Mouse (Mus musculus) urinary bladder, postnatal 4 days (tissue): ENCODE measurements around the gene Tet2.
"Not testable (repeated sequence)": the region's sequence is repeated elsewhere in the genome, so short reads cannot be mapped to it uniquely, and the experiment has no call there.

ENCODE experiments used
- DNase-seq, 2 experiments: peaks; one replicate each; pipeline ENCODE4 v3.0.0; 2021 to 2022; ENCODE audit warnings: low spot score in 2 of 2

Gene Tet2

GRCm38 (mm10) chr3:133544551-133545303 is at the start of gene Tet2:
Gene Tet2, minus strand, starts transcription at chr3:133545139.
- DNase-seq = peak; percentile 61 to 68

DNA sequence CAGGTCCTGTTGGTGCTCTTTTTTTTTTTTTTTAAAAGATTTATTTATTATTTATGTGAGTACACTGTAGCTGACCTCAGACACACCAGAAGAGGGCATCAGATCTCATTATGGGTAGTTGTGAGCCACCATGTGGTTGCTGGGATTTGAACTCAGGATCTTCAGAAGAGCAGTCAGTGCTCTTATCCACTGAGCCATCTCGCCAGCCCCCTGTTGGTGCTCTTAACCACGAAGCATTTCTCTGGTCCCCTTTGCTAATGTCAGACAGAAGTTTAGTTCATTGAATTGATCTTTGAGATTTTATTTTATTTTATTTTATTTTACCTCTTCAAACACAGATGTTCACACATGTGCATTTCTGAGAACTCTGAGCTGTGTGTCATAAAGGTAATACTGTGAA is 48.1 kb upstream of the Tet2 start:
- DNase-seq = not testable (repeated sequence)

- DNase-seq = no peak
Measured at GRCm38 (mm10) chr3:133590506-133591152, 45.7 kb upstream of the Tet2 start.

DNA sequence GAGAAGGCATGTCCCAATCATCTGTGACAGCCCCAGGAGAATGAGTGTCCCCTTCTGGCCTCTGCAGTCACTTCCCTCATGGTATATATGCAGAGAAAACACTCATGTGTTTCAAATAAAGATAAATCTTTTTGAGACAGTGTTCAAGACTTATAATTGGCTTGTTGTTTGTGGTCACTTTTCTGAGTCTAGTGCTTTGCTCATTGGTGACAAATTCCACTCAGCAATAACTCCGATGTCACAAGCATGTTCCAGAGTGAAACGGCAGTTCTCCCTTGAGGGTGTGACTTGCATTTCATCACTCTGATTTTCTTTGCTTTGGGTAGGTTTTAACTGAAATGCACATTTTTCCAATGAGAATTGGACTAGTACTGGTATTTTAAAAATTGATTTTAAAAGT is 40.1 kb upstream of the Tet2 start:
- no peak for DNase-seq

GRCm38 (mm10) chr3:133583411-133584025 is 38.6 kb upstream of the Tet2 start:
- no peak for DNase-seq

GRCm38 (mm10) chr3:133582969-133583368 is 38.0 kb upstream of the Tet2 start:
- no peak for DNase-seq

DNA sequence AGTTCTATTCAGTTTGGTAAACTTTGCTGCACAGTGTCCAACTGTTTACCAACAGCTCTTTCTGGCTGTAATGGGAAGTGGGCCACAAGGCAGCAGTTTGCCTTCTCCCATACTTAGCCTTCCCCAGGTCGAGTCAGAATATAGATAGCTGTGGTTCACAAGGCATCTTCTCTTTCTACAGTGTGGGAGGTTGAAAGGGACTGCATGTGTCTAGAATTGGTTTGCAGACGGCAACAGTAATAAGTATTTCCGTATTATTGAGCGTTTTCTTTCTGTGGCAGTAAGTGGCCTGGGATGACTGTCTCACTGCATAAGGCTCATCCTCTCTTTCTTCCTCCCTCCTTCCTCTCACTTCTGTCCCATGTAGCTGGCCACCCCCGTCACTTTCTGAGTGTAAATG is 37.2 kb upstream of the Tet2 start:
- no peak for DNase-seq

GRCm38 (mm10) chr3:133581541-133581940 is 36.6 kb upstream of the Tet2 start:
- no peak for DNase-seq

- DNase-seq = no peak
Measured at GRCm38 (mm10) chr3:133579671-133580070, 34.7 kb upstream of the Tet2 start.

DNA sequence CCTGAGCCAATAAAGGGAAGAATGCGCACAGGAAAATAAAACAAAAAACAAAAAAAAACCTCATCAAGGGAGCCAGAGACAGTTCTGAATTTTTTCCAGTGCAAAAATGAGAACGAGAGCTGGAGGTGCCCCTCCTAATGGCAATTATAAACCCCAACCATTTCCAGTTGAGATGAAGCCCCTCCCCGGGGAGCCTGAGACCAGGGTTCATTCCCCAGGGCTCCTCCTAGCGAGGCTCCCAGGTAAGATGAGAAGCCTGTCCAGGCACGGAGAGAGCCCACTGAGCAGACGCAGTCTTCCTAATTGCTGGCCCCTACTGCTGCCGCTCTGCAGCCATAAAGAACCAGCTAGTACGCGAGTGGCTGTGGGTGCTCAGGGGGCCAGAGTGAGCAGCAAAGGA is 34.2 kb upstream of the Tet2 start:
- no peak for DNase-seq

GRCm38 (mm10) chr3:133574969-133575368 is 30.0 kb upstream of the Tet2 start:
- DNase-seq = no peak

DNA sequence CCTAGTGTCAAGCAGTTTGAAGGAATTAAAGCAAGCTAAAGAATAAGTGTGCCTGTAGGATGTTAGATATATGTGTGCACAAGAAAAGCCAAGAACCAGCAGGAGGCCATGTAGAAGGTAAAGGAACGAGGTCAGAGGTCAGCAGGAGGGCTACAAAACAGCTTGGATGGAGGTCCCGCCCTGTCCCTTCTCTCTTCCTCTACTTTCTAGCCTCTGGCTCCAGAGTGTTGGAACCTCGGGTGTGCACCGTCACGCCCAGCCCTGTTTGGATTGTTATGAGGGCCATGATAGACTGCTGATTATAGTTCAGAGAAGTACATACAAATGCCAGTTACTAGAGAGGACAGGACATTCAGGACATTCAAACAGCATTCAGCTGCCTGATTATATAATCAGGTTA is 27.0 kb upstream of the Tet2 start:
- no peak for DNase-seq

- no peak for DNase-seq
Measured at GRCm38 (mm10) chr3:133563503-133564205, 18.7 kb upstream of the Tet2 start.

DNA sequence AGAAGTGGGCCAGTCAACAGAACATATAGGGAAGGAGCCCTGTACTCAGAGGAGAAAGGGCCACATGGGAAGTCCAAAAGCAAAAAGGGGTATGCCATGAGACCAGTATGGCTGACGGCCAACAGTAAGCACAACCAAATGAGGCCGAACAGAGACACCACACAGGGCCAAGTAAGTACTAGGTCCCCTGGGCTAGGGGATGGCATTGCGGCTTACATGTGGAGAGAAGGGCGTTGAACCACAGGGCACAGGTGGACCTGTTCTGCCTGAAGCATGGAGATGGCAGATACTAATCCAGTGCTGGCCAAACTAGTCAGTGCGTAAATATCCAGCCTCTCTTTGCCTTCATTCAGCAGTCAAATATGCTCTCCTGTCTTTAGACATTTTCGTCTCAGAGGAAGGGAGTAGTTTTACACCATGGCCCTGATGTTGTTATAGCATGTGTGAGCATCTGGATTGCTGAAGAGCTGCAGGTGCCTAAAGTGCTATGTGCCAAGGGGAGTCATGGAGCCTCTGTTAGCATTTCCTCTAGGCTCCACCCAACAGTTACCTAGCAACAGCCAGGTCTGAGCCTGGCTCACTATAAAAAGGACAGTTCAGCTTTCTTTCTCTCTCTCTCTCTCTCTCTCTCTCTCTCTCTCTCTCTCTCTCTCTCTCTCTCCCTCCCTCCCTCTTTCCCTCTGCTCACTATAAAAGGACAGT is 14.6 kb upstream of the Tet2 start:
- DNase-seq = peak in 1 of 2 experiments; percentile 55

DNA sequence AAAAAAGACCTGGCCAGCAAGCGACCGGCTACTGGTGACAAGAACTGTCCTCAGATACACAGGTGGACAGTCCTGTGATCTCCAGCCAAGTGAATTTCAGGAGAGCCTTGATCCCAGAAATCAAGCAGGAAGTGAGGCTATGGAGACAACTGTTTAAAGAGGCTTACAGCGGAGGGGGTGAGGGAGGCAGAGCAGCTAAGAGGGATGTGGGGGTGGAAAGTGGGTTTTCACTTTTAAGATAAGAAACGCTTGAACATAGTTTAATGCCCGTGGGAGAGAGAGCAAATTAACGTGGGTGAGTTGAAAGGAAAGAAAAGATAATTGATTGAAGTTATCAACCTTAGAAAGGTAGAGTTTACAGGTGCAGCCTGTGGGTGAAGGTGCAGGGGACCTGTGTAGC is 12.7 kb upstream of the Tet2 start:
- DNase-seq = peak in 1 of 2 experiments; percentile 14

DNA sequence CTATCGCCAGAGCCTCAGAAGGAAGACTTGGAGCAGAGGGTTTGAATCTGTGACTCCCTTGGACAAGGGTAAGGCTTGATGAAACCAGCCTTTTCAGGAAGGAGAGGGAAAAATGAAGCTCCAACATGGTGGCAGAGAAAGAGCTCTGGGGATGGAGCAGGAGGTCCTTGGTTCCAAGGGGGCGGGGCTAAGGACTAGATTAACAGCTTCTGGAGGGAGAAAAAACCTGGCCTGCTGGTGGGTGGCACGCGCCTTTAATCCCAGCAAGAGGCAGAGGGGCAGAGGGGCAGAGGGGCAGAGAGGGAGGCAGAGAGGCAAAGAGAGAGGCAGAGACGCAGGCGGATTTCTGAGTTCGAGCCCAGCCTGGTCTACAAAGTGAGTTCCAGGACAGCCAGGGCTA is 12.2 kb upstream of the Tet2 start:
- peak in 1 of 2 experiments; percentile 32 for DNase-seq

GRCm38 (mm10) chr3:133555378-133555777 is 10.4 kb upstream of the Tet2 start:
- peak in 1 of 2 experiments; percentile 38 for DNase-seq

GRCm38 (mm10) chr3:133554552-133555067 is 9.7 kb upstream of the Tet2 start:
- DNase-seq = peak in 1 of 2 experiments; percentile 14

- DNase-seq = peak in 1 of 2 experiments; percentile 34
Measured at GRCm38 (mm10) chr3:133554092-133554491, 9.2 kb upstream of the Tet2 start.

DNA sequence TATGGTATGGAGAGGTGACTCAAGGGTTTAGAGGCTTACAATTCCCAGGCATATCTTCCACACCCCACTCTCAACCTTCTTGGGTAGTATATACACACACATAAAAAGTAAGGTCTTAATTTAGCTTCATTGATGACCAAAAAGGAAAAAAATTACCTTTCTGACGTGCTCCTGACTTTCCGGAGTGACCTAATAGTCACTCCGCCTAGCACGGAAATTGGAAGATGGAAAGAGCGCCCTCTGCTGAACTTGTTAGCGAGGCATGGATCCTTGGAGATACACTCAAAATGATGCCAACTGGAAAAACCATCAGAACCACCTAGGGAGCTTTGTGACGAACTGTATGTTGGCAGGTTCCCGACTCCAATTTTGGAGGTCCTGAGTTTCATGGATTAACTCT is 7.0 kb upstream of the Tet2 start:
- peak in 1 of 2 experiments; percentile 51 for DNase-seq
